Mouse (Mus musculus) liver, adult (tissue): ENCODE results near the gene Slc23a4.

Source experiments
- GATA4 ChIP-seq: IDR thresholded peaks from 2 replicates; pipeline ENCODE4 v1.6.1; 2014; ENCODE audit warnings: mild to moderate bottlenecking, low read length; ENCODE audit not compliant: insufficient replicate concordance

The Slc23a4 gene

GRCm38 (mm10) chr6:34939451-34939850, 48.8 kb downstream of the Slc23a4 start:
- TF ChIP-seq GATA4, result no peak

DNA sequence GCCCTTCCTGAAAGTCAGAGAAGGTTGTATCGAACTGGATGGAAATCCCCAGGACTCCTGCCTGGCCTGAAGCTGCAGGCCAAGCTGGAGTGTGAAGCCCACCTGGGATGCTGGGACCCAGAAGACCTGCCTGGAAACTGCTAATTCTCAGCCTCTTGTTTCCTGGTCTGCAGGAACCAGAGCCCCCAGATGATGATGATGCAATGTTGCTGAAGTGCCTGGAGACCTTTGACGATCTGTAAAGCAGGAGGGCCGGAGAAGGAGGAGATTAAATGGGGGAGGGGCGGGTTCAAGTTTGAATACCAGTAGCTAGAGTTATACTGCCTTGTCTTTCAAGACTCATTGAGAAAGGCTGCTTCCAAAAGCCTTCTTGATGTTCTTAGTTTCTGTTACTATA, 49.3 kb downstream of the Slc23a4 start:
- no peak for TF ChIP-seq GATA4

- TF ChIP-seq GATA4, result no peak
Measured at GRCm38 (mm10) chr6:34938280-34938928, 49.8 kb downstream of the Slc23a4 start.

GRCm38 (mm10) chr6:34936743-34937142, 51.5 kb downstream of the Slc23a4 start:
- no peak for TF ChIP-seq GATA4

DNA sequence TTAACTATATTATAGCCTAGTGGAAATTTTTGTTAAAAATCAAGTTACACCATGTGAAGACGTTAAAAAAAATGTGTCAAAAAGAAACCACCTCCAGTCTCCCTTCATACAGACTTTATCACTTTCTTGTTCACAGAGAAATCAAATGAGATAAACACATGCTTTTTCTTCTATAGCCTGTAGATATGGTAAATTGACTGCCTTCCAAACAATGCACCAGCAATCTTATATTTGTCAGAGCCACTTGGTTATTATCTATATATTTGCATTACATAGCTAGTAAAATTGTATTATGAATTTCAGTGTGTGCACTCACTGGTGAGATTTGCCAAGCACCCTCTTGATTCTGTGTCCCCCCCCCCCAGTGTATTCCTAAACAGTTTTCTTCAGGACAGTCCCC, 55.6 kb downstream of the Slc23a4 start:
- no peak for TF ChIP-seq GATA4

- TF ChIP-seq GATA4, result no peak
Measured at GRCm38 (mm10) chr6:34927594-34927993, 60.6 kb downstream of the Slc23a4 start.

- TF ChIP-seq GATA4, result no peak
Measured at GRCm38 (mm10) chr6:34927156-34927555, 61.0 kb downstream of the Slc23a4 start.

DNA sequence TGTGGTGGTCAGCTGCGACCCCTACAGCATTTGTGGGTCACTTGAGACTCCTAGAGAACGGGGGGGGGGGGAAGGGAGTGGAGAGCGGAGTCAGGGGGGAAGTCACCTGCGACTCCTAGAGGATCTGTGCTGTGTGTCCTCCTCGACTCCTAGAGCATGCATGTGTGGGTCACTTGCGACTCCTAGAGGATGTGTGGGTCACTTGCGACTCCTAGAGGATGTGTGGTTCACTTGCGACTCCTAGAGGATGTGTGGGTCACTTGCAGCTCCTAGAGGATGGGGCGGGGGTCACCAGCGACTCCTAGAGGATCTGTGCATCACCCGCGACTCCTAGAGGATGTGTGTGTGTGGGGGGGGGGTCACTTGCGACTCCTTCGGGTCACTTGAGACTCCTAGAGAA, 66.3 kb downstream of the Slc23a4 start:
- no peak for TF ChIP-seq GATA4

- no peak for TF ChIP-seq GATA4
Measured at GRCm38 (mm10) chr6:34920631-34921030, 67.6 kb downstream of the Slc23a4 start.

GRCm38 (mm10) chr6:34919956-34920355, 68.2 kb downstream of the Slc23a4 start, which contains the start of gene Stra8:
TSS of gene Stra8 (plus strand) at chr6:34920163.
- no peak for TF ChIP-seq GATA4

DNA sequence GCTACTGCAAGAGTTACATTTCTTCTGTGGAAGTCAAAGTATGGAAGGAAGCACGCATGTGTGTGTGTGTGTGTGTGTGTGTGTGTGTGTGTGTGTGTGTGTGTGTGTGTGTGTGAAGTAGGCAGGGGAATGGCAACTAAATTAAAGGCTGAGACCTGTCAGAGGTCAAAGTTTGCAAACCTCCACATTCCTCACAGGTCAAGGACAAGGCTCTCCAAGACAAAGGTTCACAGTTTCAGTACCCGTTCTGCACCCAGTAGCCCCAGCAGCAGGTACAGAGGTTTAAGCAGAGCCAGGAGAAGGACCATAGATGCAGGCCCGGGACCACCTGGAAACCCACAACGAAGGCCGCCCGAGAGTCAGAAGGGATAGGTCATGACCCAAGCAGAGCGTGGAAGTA, 69.1 kb downstream of the Slc23a4 start:
- TF ChIP-seq GATA4, result no peak

DNA sequence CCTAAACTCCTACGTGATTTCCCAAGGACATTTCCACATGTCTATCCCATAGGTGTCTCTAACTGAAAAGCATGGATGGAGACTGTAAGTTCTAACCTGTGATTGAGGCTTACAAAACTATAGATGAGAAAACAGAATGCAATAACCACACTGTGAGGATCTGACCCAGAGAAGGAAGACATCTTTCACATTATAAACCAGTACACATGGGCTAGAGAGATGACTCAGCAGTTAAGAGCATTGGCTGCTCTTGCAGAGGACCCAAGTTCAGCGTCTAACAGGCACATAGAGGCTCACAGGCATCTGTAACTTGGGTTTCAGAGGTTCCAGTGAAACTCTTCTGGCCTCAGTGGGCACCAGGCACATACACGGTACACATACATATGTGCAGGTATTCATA, 73.7 kb downstream of the Slc23a4 start:
- no peak for TF ChIP-seq GATA4

GRCm38 (mm10) chr6:34913341-34914040, 74.7 kb downstream of the Slc23a4 start:
- no peak for TF ChIP-seq GATA4

DNA sequence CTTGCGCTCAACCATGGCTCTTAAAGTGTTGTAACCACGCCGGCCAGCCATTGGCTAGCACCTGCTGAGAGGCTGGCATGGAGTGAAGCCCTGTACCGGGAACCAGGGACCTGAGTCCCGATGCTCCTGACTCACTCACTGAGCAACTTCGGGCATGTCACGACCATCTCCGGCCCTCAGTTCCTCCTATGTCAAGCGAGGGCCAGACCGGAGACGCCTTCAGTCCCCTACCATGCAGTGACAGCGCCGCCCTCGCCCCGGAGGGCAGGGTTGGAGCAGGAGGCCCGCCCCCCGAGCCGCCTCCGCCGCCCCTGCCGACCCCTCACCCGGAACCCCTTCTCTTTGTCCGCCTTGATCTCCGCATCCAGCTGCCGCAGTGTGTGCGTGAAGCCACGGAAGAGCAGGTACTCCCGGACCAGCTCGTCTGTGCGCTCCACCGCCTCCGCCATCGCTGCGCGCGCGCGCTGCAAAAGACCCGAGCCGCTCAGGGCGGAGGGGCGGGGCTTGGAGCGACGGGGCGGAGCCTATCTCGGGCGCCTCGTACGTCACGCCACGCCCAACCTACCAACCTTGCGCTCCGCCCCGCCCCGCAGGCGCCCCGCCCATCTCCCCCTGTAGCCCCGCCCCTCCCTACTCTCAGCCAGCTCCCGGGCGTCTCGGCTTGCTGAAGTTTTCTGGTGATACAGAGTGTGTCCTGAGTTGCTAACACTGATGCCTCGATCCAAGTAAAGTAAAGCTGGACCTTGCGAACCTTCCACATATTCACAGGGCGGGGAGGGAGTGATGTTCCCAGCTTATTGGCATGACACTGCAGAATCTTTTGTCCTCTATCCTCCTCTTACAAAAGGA, 77.6 kb downstream of the Slc23a4 start, which contains the start of gene Wdr91:
Gene Wdr91, minus strand, starts transcription at position 506 of the 849 bp plus-strand sequence.
- no peak for TF ChIP-seq GATA4

DNA sequence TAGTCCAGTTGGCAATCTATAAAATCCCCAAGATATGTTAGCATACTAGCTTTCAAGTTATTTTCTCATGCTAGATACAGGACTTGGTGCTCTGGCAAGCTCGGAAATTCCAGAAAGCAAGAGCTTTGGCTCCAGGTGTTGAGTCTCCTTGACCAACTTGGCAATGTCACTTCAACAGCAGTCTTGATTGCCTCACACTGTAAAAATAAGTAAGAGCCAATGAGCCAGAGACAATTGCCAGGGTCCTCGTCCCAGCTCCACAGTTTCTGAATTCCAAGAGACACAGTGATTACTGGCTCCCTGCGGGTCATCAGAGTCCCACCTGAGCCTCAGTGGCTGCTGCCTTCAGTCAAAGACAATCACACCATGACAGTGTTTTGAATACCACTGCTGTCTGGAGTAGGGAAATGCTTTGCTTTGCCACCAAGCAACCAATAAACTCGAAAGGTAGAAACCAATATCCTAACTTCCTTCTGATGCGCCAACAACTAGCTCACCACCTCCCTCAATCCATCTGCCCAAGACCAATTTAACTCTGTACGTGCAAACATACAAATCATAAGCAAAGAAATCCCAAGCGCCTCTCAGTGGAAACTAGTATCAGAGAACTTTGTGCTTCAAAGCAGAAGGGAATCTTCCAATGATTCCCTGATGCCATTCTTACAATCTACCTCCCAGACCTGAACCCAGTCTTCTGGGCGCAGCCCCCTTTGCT, 78.4 kb downstream of the Slc23a4 start:
- TF ChIP-seq GATA4, result no peak

- no peak for TF ChIP-seq GATA4
Measured at GRCm38 (mm10) chr6:34907696-34908260, 80.4 kb downstream of the Slc23a4 start.
